Mouse (Mus musculus) stomach, postnatal 0 days (tissue): ENCODE results near the gene Synpr.

Source experiments
- CTCF ChIP-seq: IDR thresholded peaks from 2 replicates; pipeline ENCODE4 v1.5.1; 2016; ENCODE audit warnings: antibody characterized with exemption, low read depth, mild to moderate bottlenecking, moderate library complexity
- EP300 ChIP-seq: optimal IDR thresholded peaks from 2 replicates; pipeline ENCODE3; 2016; ENCODE audit warnings: antibody characterized with exemption

- TF ChIP-seq CTCF (no peak), EP300 (no peak)
These were observed 104.5 kb downstream of the Synpr start for GRCm38 (mm10) chr14:13389081-13389480.
